Mouse (Mus musculus) ovary, postnatal 36 days (tissue): ENCODE measurements around the gene A130010J15Rik.

Experiments used
- DNase-seq: peaks from one replicate; pipeline ENCODE4 v3.0.0; 2022; ENCODE audit warnings: low spot score, mixed read lengths

The A130010J15Rik gene

GRCm38 (mm10) chr1:193167746-193168145, at the start of gene A130010J15Rik:
Gene A130010J15Rik, plus strand, starts transcription at chr1:193168046.
- no peak for DNase-seq

- DNase-seq, result no peak
Measured at GRCm38 (mm10) chr1:193122793-193123192, 45.1 kb upstream of the A130010J15Rik start.

GRCm38 (mm10) chr1:193123290-193123689, 44.6 kb upstream of the A130010J15Rik start:
- DNase-seq, result no peak

GRCm38 (mm10) chr1:193125835-193126234, 42.0 kb upstream of the A130010J15Rik start:
- DNase-seq, result no peak

- no peak for DNase-seq
Measured at GRCm38 (mm10) chr1:193128055-193128454, 39.8 kb upstream of the A130010J15Rik start.

- DNase-seq, result no peak
Measured at GRCm38 (mm10) chr1:193129321-193129720, 38.5 kb upstream of the A130010J15Rik start.

- peak; percentile 96 for DNase-seq
Measured at GRCm38 (mm10) chr1:193129786-193130455, 37.9 kb upstream of the A130010J15Rik start, which contains the start of gene Diexf. Gene Diexf, minus strand, starts transcription at chr1:193130272.

- no peak for DNase-seq
Measured at GRCm38 (mm10) chr1:193130456-193130825, 37.4 kb upstream of the A130010J15Rik start.

GRCm38 (mm10) chr1:193130839-193131238, 37.0 kb upstream of the A130010J15Rik start:
- DNase-seq, result no peak

GRCm38 (mm10) chr1:193131311-193131948, 36.4 kb upstream of the A130010J15Rik start:
- no peak for DNase-seq

GRCm38 (mm10) chr1:193132385-193132784, 35.5 kb upstream of the A130010J15Rik start:
- DNase-seq, result no peak

GRCm38 (mm10) chr1:193133726-193134125, 34.1 kb upstream of the A130010J15Rik start:
- DNase-seq, result no peak

GRCm38 (mm10) chr1:193138087-193138486, 29.8 kb upstream of the A130010J15Rik start:
- no peak for DNase-seq

- no peak for DNase-seq
Measured at GRCm38 (mm10) chr1:193138669-193139068, 29.2 kb upstream of the A130010J15Rik start.

- no peak for DNase-seq
Measured at GRCm38 (mm10) chr1:193141118-193141517, 26.7 kb upstream of the A130010J15Rik start.

- DNase-seq, result no peak
Measured at GRCm38 (mm10) chr1:193142517-193143062, 25.3 kb upstream of the A130010J15Rik start.

- DNase-seq, result no peak
Measured at GRCm38 (mm10) chr1:193144516-193144915, 23.3 kb upstream of the A130010J15Rik start.

- no peak for DNase-seq
Measured at GRCm38 (mm10) chr1:193145101-193145500, 22.7 kb upstream of the A130010J15Rik start.

- DNase-seq, result no peak
Measured at GRCm38 (mm10) chr1:193146416-193146815, 21.4 kb upstream of the A130010J15Rik start.

- no peak for DNase-seq
Measured at GRCm38 (mm10) chr1:193149231-193149630, 18.6 kb upstream of the A130010J15Rik start.

GRCm38 (mm10) chr1:193151134-193151533, 16.7 kb upstream of the A130010J15Rik start:
- no peak for DNase-seq

- DNase-seq, result peak; percentile 81
Measured at GRCm38 (mm10) chr1:193152872-193153271, 15.0 kb upstream of the A130010J15Rik start, which contains the start of gene Irf6. Gene Irf6, plus strand, starts transcription at chr1:193153111.

- no peak for DNase-seq
Measured at GRCm38 (mm10) chr1:193153561-193153960, 14.3 kb upstream of the A130010J15Rik start.
